Mouse (Mus musculus) ES-E14 (cell line): ENCODE data around the gene Magi2.

Source experiments
- CHD2 ChIP-seq: IDR thresholded peaks from 2 replicates; pipeline ENCODE4 v1.6.1; 2014; ENCODE audit warnings: mild to moderate bottlenecking, low read depth, low read length, inconsistent platforms
- ZC3H11A ChIP-seq: IDR thresholded peaks from 2 replicates; pipeline ENCODE4 v1.6.1; 2012; ENCODE audit warnings: low read depth, mild to moderate bottlenecking, inconsistent platforms, low read length, borderline replicate concordance

- no peak for TF ChIP-seq CHD2
- no peak for TF ChIP-seq ZC3H11A
Observed at GRCm38 (mm10) chr5:20062011-20062410, 835.2 kb downstream of the Magi2 start.
